Mouse (Mus musculus) neural tube, embryonic 13.5 days (tissue): ENCODE measurements around the gene Prkg1. TPM values are rescaled to one million over a fixed set of nuclear protein-coding genes. Genes with fewer than 3 reads are reported as not detected.

ENCODE experiments used
- ATAC-seq: fragments of 200-750 bp; cut with Nextera tagmentation; 2 replicates; pipeline ENCODE4 v1.8.0; 2017; ENCODE audit warnings: low read depth, mild to moderate bottlenecking, moderate TSS enrichment, moderate library complexity
- H3K27ac ChIP-seq: fragments of 300-500 bp; sonication (generic); replicated peaks from 2 replicates; pipeline ENCODE4 v1.5.1; 2015; ENCODE audit warnings: moderate library complexity, mild to moderate bottlenecking, inconsistent platforms
- H3K27me3 ChIP-seq: fragments of 300-500 bp; sonication (generic); 2 replicates; pipeline ENCODE4 v1.6.1; 2015; ENCODE audit warnings: mild to moderate bottlenecking, inconsistent platforms
- H3K36me3 ChIP-seq: fragments of 300-500 bp; sonication (generic); 2 replicates; pipeline ENCODE4 v1.6.1; 2015; ENCODE audit warnings: mild to moderate bottlenecking, inconsistent platforms
- H3K4me1 ChIP-seq: fragments of 300-500 bp; sonication (generic); replicated peaks from 2 replicates; pipeline ENCODE4 v1.6.1; 2015; ENCODE audit warnings: inconsistent platforms
- H3K4me2 ChIP-seq: fragments of 300-500 bp; sonication (generic); 2 replicates; pipeline ENCODE4 v1.6.1; 2015; ENCODE audit warnings: inconsistent platforms, mild to moderate bottlenecking, moderate library complexity
- H3K4me3 ChIP-seq: fragments of 300-500 bp; sonication (generic); 2 replicates; pipeline ENCODE4 v1.5.1; 2015; ENCODE audit warnings: mild to moderate bottlenecking, inconsistent platforms
- H3K9ac ChIP-seq: fragments of 300-500 bp; sonication (generic); 2 replicates; pipeline ENCODE4 v1.6.1; 2015; ENCODE audit warnings: moderate library complexity, mild to moderate bottlenecking, inconsistent platforms
- H3K9me3 ChIP-seq: fragments of 300-500 bp; sonication (generic); 2 replicates; pipeline ENCODE4 v1.6.1; 2016; ENCODE audit warnings: inconsistent platforms
- WGBS: fragments of 180-500 bp; shearing (Covaris S2); methylation state at CpG from one replicate; pipeline ENCODE4 v1.1.7; 2015; 5-methylcytosine and 5-hydroxymethylcytosine counted together
- polyA plus RNA-seq: library from polyadenylated mRNA; unstranded; fragments of >200 nt; fragmentation: Nextera tagmentation; extraction: Ambion mirVana; gene quantifications from 2 replicates; pipeline ENCODE4 v1.2.1, GENCODE M21; 2015

Prkg1 gene
- polyA plus RNA-seq, 1 experiment from 2014 or later, result 9.2 TPM

DNA sequence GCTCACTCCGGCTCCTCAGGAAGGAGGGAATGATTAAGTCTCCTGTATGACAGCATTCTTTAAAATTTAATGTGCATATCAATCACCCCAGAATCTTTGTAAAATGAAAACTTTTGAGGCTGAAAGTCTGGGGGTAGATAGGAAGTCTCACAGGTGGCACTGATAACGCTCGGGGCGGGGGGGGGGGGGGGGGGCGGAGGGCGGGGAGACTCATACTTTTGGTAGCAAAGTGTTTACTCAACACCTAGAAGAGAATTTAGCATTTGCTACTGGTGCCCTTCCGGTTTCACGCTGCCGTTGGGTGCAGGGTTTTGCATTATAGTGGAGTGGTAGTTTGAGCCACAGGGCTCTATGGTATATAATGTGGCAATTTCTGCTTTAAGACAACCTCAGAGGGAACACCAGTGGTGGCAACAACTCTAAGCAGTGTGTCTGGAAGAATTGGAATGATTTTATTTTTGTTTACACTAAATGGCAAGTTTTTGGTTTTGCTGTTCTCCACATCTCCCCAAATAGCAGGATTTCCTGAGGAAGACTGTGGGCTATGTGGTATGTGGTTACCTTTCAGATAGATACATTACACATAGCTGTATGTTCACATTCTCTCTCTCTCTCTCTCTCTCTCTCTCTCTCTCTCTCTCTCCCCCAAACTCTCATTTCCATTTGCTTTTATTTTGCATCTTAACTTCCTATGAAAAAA, 427.5 kb downstream of the Prkg1 start:
- Histone ChIP-seq H3K9ac (no peak overlapping the region), H3K27ac (no peak overlapping the region), H3K27me3 (no peaks in the 10 kb centered on the region), H3K4me1 (no peaks in the 10 kb centered on the region), H3K4me2 (no peak overlapping the region), H3K4me3 (no peak overlapping the region), H3K9me3 (no peaks in the 10 kb centered on the region), H3K36me3 (no peaks in the 10 kb centered on the region)
- ATAC-seq, result no peak
- WGBS, result 88% methylated on average over 8 of the region's 9 CpGs

DNA sequence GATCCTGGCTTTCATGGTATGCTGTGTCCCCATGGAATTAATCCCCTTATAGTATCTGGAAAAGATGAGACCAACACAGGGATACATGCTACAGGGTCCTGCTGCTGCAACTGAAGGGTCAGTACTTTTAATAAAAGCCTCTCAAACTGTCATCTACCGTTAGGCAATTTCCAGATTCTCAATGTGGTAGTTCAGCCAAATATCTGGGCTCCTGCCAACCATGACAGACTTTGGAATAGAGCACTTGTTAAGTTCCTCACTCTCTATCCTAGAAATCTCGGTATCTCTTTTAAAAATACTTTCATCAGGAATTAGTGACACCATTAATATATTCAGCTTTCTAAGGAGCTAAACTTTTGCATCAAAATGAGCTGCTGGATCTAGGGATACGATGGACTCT, 428.5 kb downstream of the Prkg1 start:
- no peak overlapping the region for H3K27ac ChIP-seq
- H3K4me3 ChIP-seq, result no peak overlapping the region
- no peaks in the 10 kb centered on the region for H3K36me3 ChIP-seq
- no peaks in the 10 kb centered on the region for H3K4me1 ChIP-seq
- H3K4me2 ChIP-seq, result no peak overlapping the region
- no peak overlapping the region for H3K9ac ChIP-seq
- no peak for ATAC-seq
- H3K27me3 ChIP-seq, result no peaks in the 10 kb centered on the region
- H3K9me3 ChIP-seq, result no peaks in the 10 kb centered on the region
- WGBS, result 92% methylated on average over 3 of the region's 3 CpGs

DNA sequence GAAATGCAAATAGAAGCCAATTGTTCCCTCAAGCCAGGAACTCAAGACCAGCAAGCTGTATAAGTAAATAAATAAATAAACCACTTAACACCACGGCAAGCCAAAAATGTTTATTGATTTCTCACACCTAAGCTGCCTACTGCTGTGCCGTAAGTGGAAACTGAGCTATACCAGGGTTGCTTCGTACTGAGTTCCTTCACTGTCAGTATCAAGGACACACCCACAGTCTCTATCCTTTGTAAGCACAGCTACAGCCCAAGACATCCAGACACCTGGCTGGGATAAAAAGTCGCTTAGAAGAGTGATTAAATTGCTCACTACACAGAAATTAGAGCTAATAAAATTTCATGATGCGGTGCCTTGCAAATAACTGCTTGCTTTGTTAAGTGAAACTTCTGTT, 434.9 kb downstream of the Prkg1 start:
- ATAC-seq, result no peak
- Histone ChIP-seq H3K4me1 (0 out of 2 replicates have a peak, but pooled peaks cover 3% of the 10 kb centered on the region), H3K36me3 (no peaks in the 10 kb centered on the region), H3K9ac (no peak overlapping the region), H3K4me2 (no peak overlapping the region), H3K27ac (no peak overlapping the region), H3K9me3 (no peaks in the 10 kb centered on the region), H3K4me3 (no peak overlapping the region), H3K27me3 (no peaks in the 10 kb centered on the region)
- whole genome bisulfite sequencing, result 47% methylated on average over 5 of the region's 5 CpGs

DNA sequence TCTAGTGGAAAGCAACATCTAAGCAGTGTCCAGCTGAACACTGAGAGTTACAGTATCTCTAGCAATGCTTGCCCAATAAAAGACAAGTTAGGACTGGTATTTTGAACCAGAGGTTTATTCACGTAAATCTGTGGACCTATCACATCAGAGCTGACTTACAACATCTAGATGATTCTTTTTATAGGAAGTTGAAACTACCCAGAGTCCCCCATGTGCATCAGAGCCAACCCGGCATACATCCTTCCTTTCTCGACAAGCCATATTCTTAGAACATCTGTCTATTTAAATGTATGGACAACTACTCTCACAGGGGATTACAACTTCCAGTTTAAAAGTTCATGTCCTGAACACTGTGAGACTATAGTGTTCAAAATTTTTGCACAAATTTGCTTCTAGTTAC, 460.1 kb downstream of the Prkg1 start:
- Histone ChIP-seq H3K36me3 (no peaks in the 10 kb centered on the region), H3K4me3 (no peak overlapping the region), H3K4me1 (no peaks in the 10 kb centered on the region), H3K27ac (no peak overlapping the region), H3K9ac (no peak overlapping the region), H3K9me3 (no peaks in the 10 kb centered on the region), H3K4me2 (no peak overlapping the region), H3K27me3 (no peaks in the 10 kb centered on the region)
- 91% methylated on average over 3 of the region's 3 CpGs for WGBS
- ATAC-seq, result no peak

DNA sequence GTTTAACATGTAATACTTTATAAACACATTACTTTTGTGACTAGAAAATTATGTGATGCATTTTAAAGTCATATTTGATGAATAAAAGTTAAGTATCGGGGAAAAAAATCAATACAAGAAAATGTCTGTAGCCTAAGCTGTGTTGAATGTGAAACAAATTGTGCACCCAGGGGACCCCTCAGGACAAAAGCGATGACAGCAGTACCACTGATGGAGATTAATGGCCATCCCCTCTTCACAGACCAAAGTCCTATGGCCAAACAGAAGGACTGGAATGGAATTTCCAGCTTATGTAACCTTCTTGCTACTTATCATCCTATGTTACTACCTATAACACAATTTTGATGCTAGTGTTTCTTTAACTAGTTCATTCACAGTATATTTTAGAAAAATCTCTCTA, 473.6 kb downstream of the Prkg1 start:
- WGBS, result 52% methylated on average over 2 of the region's 2 CpGs
- Histone ChIP-seq H3K9ac (no peak overlapping the region), H3K9me3 (no peaks in the 10 kb centered on the region), H3K36me3 (no peaks in the 10 kb centered on the region), H3K4me3 (no peak overlapping the region), H3K4me1 (no peaks in the 10 kb centered on the region), H3K27me3 (no peaks in the 10 kb centered on the region), H3K4me2 (no peak overlapping the region), H3K27ac (no peak overlapping the region)
- ATAC-seq, result no peak

DNA sequence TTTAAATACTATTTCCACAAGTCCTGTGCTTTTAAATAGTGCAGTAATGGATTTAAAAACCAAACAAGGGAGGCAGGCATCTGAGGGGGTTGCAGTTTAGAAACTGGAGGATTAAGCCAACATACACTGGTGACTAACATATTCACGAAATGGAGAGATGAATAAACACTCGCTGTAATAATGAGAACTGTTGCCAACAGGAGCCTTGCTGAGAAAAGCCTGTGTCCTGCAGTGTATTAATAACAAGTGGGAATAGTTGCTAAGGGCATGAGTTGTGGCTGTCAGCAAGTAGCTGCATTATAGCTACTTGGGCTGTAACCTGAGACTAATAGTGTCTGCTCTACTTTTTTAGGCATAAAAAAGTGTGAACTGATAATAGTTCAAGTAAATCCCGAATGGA, 480.3 kb downstream of the Prkg1 start:
- no peak overlapping the region for H3K4me3 ChIP-seq
- no peaks in the 10 kb centered on the region for H3K36me3 ChIP-seq
- no peak overlapping the region for H3K9ac ChIP-seq
- no peak; the same call in 1 of the 2 replicates for ATAC-seq
- peaks cover 17% of the 10 kb centered on the region; the same call in 1 of the 2 replicates for H3K4me1 ChIP-seq
- no peaks in the 10 kb centered on the region for H3K9me3 ChIP-seq
- no peak overlapping the region for H3K27ac ChIP-seq
- no peaks in the 10 kb centered on the region for H3K27me3 ChIP-seq
- WGBS, result 46% methylated on average over 3 of the region's 3 CpGs
- no peak overlapping the region for H3K4me2 ChIP-seq

DNA sequence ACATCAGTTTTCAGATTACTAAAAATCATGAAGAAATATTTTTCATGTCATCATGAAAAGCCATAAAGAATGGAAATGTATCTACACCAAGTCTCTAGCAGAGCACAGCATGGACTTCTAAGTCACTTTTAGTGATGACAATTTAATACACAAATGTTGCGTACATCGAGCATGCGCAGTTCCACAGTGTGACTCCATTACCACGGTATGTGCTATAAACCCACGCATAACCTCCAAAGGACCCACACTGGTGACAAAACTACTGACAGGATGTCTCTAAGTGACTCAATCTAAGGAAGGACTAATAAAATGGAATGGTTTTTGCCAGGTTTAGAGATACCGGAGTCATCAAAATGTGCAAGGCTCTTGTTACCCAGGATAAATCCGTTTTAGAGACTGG, 480.7 kb downstream of the Prkg1 start:
- Histone ChIP-seq H3K9ac (no peak overlapping the region), H3K36me3 (no peaks in the 10 kb centered on the region), H3K4me1 (peaks cover 17% of the 10 kb centered on the region; the same call in 1 of the 2 replicates), H3K4me3 (no peak overlapping the region), H3K9me3 (no peaks in the 10 kb centered on the region), H3K27ac (no peak overlapping the region), H3K4me2 (no peak overlapping the region), H3K27me3 (no peaks in the 10 kb centered on the region)
- WGBS, result 85% methylated on average over 7 of the region's 7 CpGs
- ATAC-seq, result no peak

DNA sequence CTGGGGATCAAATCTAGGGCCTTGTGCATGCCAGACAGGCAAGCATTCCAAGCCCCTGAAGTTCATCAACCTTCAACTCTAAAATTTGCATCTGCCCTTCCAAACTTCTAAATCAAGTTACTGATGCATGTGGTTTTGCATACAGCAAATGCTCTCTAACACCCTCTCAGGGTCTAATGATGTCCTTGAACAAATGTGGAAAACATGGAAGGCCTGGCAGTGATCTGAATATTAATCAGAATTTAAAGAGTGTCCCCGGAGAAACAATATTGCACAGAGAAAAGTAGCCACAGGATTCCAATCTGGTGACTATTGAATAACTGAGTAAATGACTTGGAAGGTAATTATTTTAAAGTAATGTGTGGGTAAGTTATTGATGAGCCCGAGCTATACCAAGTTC, 481.2 kb downstream of the Prkg1 start:
- H3K4me3 ChIP-seq, result no peak overlapping the region
- no peak for ATAC-seq
- no peaks in the 10 kb centered on the region for H3K9me3 ChIP-seq
- H3K9ac ChIP-seq, result no peak overlapping the region
- H3K36me3 ChIP-seq, result no peaks in the 10 kb centered on the region
- H3K4me1 ChIP-seq, result peaks cover 17% of the 10 kb centered on the region; the same call in 1 of the 2 replicates
- H3K27ac ChIP-seq, result no peak overlapping the region
- H3K4me2 ChIP-seq, result no peak overlapping the region
- WGBS, result 35% methylated on average over 2 of the region's 2 CpGs
- no peaks in the 10 kb centered on the region for H3K27me3 ChIP-seq

DNA sequence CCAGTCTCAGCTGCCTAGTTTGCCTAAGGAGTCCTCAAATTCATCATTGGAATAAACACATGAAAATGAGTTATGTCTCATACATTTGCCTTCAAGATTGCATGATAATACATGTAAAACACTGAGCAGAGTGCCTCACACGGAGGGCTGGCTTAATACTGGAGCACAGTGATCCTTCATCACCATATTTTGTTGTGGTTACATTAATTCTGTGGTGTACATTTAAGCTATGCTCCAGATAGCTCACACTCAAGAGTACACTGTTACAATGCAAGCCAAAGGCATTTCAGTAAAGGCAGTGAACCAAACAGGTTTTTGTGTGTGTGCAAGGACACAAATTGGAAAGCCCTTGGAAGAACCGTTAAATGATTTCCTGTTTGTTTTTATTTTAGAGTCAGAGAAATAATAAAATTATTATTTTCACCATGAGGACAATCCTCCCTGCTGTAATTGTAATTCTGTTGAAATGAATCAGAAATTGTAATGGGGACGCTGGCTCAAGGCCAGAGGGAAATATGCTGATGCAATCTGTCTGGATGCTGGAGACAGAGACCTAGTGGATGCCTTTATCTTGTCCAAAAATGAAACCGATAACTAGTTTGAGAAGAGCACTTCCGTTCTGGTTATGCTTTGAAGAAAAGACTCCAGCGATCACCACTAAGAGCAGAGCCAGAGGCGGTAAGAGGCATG, 484.9 kb downstream of the Prkg1 start:
- Histone ChIP-seq H3K27me3 (no peaks in the 10 kb centered on the region), H3K27ac (no peak overlapping the region; the same call in 1 of the 2 replicates), H3K9me3 (no peaks in the 10 kb centered on the region), H3K9ac (no peak overlapping the region), H3K4me3 (no peak overlapping the region), H3K36me3 (no peaks in the 10 kb centered on the region), H3K4me1 (peaks cover 15% of the 10 kb centered on the region; the same call in 1 of the 2 replicates), H3K4me2 (no peak overlapping the region)
- no peak for ATAC-seq
- 77% methylated on average over 7 of the region's 7 CpGs for WGBS

DNA sequence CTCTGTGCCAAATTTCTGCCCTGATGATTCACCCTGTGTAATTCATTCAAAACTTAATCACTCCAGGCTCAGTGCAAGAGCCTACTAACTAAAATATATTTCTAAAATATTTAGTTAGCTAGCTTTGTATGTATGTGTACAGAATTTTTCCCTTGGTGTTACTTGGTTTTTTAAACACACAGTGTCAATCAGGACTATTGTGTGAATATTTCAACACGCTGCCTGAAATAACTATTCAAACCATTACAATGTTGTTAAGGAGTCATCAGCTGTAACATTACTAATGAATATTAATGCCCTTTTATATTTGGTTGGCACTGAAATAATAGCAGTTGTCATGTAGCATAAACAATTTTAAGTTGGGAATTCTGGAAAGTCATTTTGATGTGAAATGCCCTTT, 502.4 kb downstream of the Prkg1 start:
- Histone ChIP-seq H3K9ac (no peak overlapping the region), H3K27ac (no peak overlapping the region), H3K4me3 (no peak overlapping the region), H3K27me3 (no peaks in the 10 kb centered on the region), H3K4me1 (no peaks in the 10 kb centered on the region), H3K4me2 (no peak overlapping the region), H3K36me3 (no peaks in the 10 kb centered on the region), H3K9me3 (no peaks in the 10 kb centered on the region)
- 60% methylated on average over 1 of the region's 1 CpGs for WGBS
- no peak for ATAC-seq

DNA sequence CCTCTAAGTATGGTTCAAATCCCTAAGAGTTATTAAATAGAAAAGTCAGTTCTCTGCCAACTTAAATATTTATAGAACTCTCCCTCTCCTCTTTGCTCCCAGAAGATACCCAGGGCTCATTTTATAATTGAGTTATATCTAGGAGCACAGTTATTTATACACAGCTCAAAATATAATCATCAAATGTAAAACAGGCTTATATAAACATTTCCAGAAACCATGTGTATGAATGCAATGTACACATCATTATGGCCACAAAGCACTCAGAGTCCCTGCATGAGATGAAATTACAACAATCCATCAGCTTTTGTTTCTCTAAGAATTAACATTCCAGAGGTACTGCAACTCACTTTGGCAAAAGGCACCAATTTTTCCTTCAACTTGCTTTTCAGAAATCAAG, 504.3 kb downstream of the Prkg1 start:
- ATAC-seq, result no peak
- Histone ChIP-seq H3K9ac (no peak overlapping the region), H3K27ac (no peak overlapping the region), H3K4me2 (no peak overlapping the region), H3K27me3 (no peaks in the 10 kb centered on the region), H3K36me3 (no peaks in the 10 kb centered on the region), H3K4me3 (no peak overlapping the region), H3K9me3 (no peaks in the 10 kb centered on the region), H3K4me1 (no peaks in the 10 kb centered on the region)

DNA sequence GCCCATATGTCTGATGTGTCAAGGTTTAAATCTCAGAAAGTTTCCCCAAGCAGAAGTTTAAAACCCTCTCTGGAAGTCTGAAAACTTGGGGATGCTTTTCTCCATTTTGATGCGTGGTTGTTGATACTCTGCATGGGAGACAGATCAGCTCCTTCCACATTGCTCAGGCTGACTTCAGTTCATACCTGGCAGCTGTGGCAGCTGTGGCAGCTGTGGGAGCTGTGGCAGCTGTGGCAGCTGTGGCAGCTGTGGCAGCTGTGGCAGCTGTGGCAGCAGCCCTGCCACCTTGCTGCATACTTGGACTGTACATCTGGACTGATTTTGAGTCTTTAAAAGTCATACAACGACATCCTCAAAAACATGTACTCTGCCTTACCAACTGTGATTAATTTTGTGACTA, 509.1 kb downstream of the Prkg1 start:
- Histone ChIP-seq H3K27ac (no peak overlapping the region), H3K4me2 (no peak overlapping the region), H3K9me3 (no peaks in the 10 kb centered on the region), H3K9ac (no peak overlapping the region), H3K27me3 (no peaks in the 10 kb centered on the region), H3K36me3 (no peaks in the 10 kb centered on the region), H3K4me1 (no peaks in the 10 kb centered on the region), H3K4me3 (no peak overlapping the region)
- no peak for ATAC-seq
- WGBS, result 81% methylated on average over 2 of the region's 2 CpGs

DNA sequence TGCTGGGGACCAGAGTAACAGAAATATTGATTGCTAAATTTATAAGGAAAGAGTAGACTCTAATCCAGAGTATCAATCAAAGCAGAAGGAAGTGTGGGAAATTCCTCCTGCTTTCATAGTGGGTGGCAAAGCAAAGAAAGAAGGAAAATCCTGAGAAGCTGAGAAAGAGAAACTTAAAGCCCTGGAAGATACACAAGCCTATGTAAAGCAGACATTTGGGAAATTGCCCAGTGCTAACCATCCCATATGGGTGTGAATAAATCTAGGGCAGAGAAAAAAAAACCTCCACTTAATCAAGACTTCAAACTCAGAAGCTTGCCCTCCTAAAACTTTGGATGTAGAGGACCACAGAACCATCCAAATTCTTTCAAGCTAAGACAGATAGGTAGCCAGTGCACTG, 532.4 kb downstream of the Prkg1 start:
- no peak for ATAC-seq
- Histone ChIP-seq H3K36me3 (no peaks in the 10 kb centered on the region), H3K27ac (no peak overlapping the region), H3K9me3 (no peaks in the 10 kb centered on the region), H3K4me3 (no peak overlapping the region), H3K27me3 (no peaks in the 10 kb centered on the region), H3K4me1 (no peaks in the 10 kb centered on the region), H3K9ac (no peak overlapping the region), H3K4me2 (no peak overlapping the region)
